Mouse (Mus musculus): ENCODE measurements around the gene 9130213A22Rik.

The 9130213A22Rik gene

GRCm38 (mm10) chr11:69073951-69074775 lies 48.2 kb downstream of the 9130213A22Rik start:
- no peak for DNase-seq (ENCODE audit: low spot score)

DNA sequence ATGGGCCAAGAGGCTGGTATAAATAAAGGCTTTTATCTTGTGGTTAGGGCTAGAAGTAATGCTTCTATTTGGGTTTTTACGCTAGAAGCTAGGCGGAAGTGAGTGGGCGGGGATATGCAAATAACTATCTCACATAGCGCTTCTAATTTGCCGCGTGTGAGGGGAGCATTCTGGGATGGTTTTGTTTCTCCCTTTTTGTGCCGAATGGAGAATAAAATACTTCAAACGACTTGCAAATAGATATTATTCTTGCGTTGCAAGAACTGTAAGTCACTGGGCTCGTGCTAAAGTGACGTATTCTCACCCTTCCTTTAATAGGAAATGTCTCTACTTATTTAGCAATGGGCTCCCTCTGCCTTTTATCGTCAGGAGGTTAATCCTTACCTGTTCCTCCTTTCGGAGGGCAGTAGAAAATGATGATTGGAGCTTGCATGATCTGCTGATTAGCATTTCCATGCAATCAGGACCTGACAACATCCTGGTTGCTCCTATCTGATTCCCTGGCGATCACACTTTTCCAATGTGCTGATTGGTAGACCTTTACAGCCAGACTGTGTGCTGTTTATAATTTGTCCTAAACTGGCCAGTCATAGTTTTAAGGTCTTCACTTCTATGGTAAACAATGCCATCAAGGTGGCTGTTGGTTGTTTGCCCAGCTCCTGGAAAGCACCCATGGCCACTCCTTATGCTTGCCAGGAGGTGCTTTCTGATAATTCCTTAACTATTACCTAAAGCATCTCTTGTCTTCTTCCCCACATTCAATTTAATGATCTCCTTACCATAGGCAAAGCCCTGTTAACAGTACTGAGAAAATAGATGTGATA lies 49.1 kb downstream of the 9130213A22Rik start:
- DNase-seq (ENCODE audit: low spot score), result peak; percentile 93

- no peak for DNase-seq (ENCODE audit: low spot score)
Measured at GRCm38 (mm10) chr11:69072666-69073064, 49.7 kb downstream of the 9130213A22Rik start.

- DNase-seq (ENCODE audit: low spot score), result no peak
Measured at GRCm38 (mm10) chr11:69072234-69072633, 50.2 kb downstream of the 9130213A22Rik start.

DNA sequence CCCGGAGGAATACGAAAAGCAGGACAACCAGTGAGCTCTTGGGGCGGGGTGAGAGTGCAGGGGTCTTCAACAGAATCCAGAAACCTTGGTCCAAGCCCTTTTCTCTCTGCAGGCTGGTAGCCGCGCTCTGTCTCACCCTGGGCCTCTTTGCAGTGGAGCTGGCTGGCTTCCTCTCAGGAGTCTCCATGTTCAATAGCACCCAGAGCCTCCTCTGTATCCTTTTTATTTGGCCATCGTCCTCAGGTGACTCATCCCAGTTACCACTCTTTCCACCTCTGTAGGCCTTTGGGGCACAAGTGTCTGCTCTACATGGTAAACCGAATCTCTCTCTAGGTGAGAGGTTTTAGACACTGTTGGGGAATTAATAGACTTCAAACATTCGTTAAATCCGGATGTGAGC lies 51.1 kb downstream of the 9130213A22Rik start:
- DNase-seq (ENCODE audit: low spot score), result peak; percentile 43

GRCm38 (mm10) chr11:69070590-69071222 lies 51.7 kb downstream of the 9130213A22Rik start, which contains the start of gene Tmem107:
TSS of gene Tmem107 (plus strand) at chr11:69070806.
- peak; percentile 96 for DNase-seq (ENCODE audit: low spot score)

GRCm38 (mm10) chr11:69070093-69070492 lies 52.3 kb downstream of the 9130213A22Rik start:
- no peak for DNase-seq (ENCODE audit: low spot score)

All from MN1 (cell line).